Mouse (Mus musculus): ENCODE results near the gene Palm3. TPM values are rescaled to one million over a fixed set of nuclear protein-coding genes. Genes with fewer than 3 reads are reported as not detected.

Gene Palm3
- polyA plus RNA-seq, 1 experiment from 2014 or later: 4.1 TPM

GRCm38 (mm10) chr8:84038015-84038414, 16.7 kb downstream of the Palm3 start:
- H3K4me1 ChIP-seq: peaks cover 11% of the 10 kb centered on the region
- no peak for ATAC-seq (ENCODE audit: low FRiP score)
- H3K27ac ChIP-seq: no peak overlapping the region
- no peaks in the 10 kb centered on the region for H3K36me3 ChIP-seq (replicated peaks)
- no peak overlapping the region for H3K4me3 ChIP-seq (replicated peaks)
- WGBS: 82% methylated on average over 5 of the region's 5 CpGs
- H3K27me3 ChIP-seq: peaks cover 72% of the 10 kb centered on the region
- no peak overlapping the region for H3K4me2 ChIP-seq
- H3K9ac ChIP-seq: no peak overlapping the region
- no peaks in the 10 kb centered on the region for H3K9me3 ChIP-seq

- Histone ChIP-seq H3K27me3 (peaks cover 79% of the 10 kb centered on the region), H3K27ac (no peak overlapping the region), H3K4me1 (peaks cover 15% of the 10 kb centered on the region), H3K36me3 (replicated peaks) (no peaks in the 10 kb centered on the region), H3K4me3 (replicated peaks) (no peak overlapping the region), H3K9ac (no peak overlapping the region), H3K4me2 (no peak overlapping the region), H3K9me3 (no peaks in the 10 kb centered on the region)
- no peak for ATAC-seq (ENCODE audit: low FRiP score)
- 9% methylated on average over 5 of the region's 5 CpGs for WGBS
These were observed 17.8 kb downstream of the Palm3 start for GRCm38 (mm10) chr8:84039050-84039449.

DNA sequence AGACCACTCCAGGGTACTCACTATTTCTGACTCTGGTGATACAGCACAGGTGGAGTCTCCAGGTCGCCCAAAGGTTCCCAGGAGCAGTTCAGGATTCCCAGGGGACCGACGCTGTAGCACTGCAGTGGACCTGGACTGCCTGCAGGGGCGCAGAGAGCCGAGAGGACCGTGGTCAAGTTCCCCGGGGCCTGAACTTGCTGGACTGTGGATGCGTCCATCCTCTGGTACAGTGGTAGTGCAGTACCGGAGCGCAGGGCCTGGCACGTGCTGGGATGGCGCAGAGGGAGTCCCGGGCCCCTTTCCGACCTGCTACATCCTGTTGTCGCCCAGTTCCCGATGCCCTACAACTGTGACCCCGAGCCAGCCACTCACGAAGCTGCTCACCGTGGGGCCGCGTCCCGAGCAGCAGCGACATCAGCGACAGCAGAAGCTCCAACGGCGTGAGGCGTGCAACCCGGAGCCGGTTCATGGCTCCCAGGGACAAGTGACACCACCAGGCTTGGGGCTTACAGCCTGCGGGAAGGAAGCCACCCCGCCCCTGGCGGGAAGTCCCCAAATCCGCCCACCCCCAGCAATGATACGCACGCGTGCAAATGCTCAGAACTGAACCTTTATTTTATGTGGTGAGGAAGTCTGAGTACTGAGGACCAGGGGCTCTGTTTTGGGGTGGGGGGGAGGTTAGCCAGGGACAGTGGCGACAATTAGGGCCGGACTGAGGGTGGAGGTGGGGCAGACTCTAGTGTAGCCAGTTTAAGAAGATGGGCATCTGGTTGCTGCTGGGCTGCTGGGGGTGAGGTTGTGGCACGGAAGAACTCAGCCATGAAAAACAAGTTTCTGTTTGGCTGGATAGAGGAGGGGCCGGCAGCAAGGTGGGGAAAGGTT, 21.0 kb downstream of the Palm3 start, which contains the start of gene Il27ra:
TSS of gene Il27ra (minus strand) at position 524 of the 882 bp plus-strand sequence.
- Histone ChIP-seq H3K4me2 (peak within 1 kb of the TSS; percentile 62), H3K36me3 (replicated peaks) (no peaks in the 10 kb centered on the region), H3K27ac (no peak within 1 kb of the TSS), H3K9ac (0 out of 2 replicates have a peak within 1 kb of the TSS, but pooled peaks have one; percentile 3), H3K4me1 (peaks cover 23% of the 10 kb centered on the region), H3K27me3 (peaks cover 86% of the 10 kb centered on the region), H3K9me3 (no peaks in the 10 kb centered on the region), H3K4me3 (replicated peaks) (peak within 1 kb of the TSS; percentile 37)
- peak; percentile 69 for ATAC-seq (ENCODE audit: low FRiP score)
- 5% methylated on average over 40 of the region's 40 CpGs for WGBS

DNA sequence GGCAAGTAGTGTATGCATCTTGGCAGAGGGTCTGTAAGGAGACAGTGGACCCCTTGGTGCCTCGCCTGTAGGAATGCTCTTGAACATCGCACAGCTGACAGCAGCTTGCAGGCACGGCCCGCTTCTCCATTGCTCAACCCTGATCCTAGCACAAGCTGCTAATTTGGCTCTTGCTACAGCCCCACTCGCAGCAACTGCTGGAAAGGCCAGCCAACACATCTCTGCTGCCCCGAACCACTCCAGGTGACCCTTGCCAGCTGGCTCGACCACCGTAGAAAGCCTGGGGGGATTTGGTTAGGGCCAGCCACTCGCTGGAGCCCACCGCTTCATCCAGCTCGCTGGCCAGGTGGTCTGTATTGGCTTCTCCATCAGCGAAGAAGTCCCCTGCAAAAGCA, 21.7 kb downstream of the Palm3 start:
- ATAC-seq (ENCODE audit: low FRiP score): no peak

DNA sequence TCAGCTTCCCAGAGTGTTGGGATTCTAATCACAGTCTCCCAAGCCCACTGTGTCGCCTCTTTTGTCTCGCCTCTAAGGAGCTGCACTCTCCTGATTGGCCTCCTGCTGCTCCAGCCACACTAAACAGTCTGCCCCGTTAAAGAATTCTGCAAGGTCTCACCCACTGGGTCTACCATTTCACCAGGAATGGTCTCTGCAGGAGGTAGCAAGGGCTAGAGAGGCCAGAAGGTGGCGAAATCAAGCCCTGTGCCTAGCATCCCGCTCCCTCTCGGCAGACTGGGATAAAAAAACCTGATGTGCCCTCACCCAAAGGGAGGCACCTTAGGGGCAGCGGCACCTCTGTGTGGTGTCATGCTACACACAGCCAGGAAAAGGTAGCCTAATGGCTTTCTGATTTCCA, 22.8 kb downstream of the Palm3 start:
- Histone ChIP-seq H3K27me3 (peaks cover 82% of the 10 kb centered on the region), H3K9ac (no peak overlapping the region), H3K27ac (no peak overlapping the region), H3K4me1 (peaks cover 23% of the 10 kb centered on the region), H3K36me3 (replicated peaks) (no peaks in the 10 kb centered on the region), H3K9me3 (no peaks in the 10 kb centered on the region), H3K4me3 (replicated peaks) (no peak overlapping the region), H3K4me2 (0 out of 2 replicates have a peak overlapping the region, but pooled peaks have one; percentile 17)
- ATAC-seq (ENCODE audit: low FRiP score): no peak
- 5% methylated on average over 7 of the region's 7 CpGs for WGBS

More for the DNA sequence above, 21.7 kb downstream of the Palm3 start:
- Histone ChIP-seq H3K4me1 (peaks cover 23% of the 10 kb centered on the region), H3K9ac (no peak overlapping the region), H3K4me3 (replicated peaks) (peak overlapping the region; percentile 37; the same call in 1 of the 2 replicates), H3K36me3 (replicated peaks) (no peaks in the 10 kb centered on the region), H3K4me2 (peak overlapping the region; percentile 62; the same call in 1 of the 2 replicates), H3K9me3 (no peaks in the 10 kb centered on the region), H3K27ac (no peak overlapping the region), H3K27me3 (peaks cover 86% of the 10 kb centered on the region)
- 45% methylated on average over 12 of the region's 12 CpGs for WGBS

- H3K4me1 ChIP-seq: peaks cover 23% of the 10 kb centered on the region
- peaks cover 81% of the 10 kb centered on the region for H3K27me3 ChIP-seq
- no peak for ATAC-seq (ENCODE audit: low FRiP score)
- H3K36me3 ChIP-seq (replicated peaks): no peaks in the 10 kb centered on the region
- H3K9ac ChIP-seq: no peak within 1 kb of the TSS; the same call in 1 of the 2 replicates
- 4% methylated on average over 9 of the region's 9 CpGs for WGBS
- no peaks in the 10 kb centered on the region for H3K9me3 ChIP-seq
- H3K27ac ChIP-seq: no peak within 1 kb of the TSS
- peak within 1 kb of the TSS; percentile 17 for H3K4me2 ChIP-seq
- no peak within 1 kb of the TSS for H3K4me3 ChIP-seq (replicated peaks)
These were observed 23.6 kb downstream of the Palm3 start, which contains the start of gene Rln3 for GRCm38 (mm10) chr8:84044900-84045299. TSS of gene Rln3 (minus strand) at chr8:84045000.

DNA sequence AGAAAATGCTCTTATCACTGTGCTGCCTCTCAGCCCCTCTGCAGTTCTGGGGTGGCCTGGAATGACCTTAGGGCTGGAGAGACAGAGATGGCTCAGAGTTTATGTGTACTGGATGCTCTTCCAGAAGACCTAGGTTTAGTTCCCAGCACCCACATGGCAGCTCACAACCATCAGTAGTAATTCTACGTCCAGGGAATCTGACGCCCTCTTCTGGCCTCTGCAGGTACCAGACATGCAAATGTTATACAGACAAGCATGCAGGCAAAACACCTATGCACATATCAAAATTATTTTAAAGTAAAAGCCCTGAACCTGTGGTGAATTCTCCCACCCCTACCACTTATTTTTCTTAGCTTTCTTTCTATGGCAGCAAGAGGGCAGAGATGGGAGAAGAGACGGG, 25.2 kb downstream of the Palm3 start:
- Histone ChIP-seq H3K4me1 (peaks cover 23% of the 10 kb centered on the region), H3K27me3 (peaks cover 73% of the 10 kb centered on the region), H3K4me3 (replicated peaks) (no peak overlapping the region), H3K27ac (no peak overlapping the region), H3K4me2 (no peak overlapping the region), H3K9me3 (no peaks in the 10 kb centered on the region), H3K36me3 (replicated peaks) (no peaks in the 10 kb centered on the region), H3K9ac (no peak overlapping the region)
- 92% methylated on average over 3 of the region's 3 CpGs for WGBS
- no peak for ATAC-seq (ENCODE audit: low FRiP score)

- H3K4me3 ChIP-seq (replicated peaks): no peak overlapping the region
- WGBS: 79% methylated on average over 5 of the region's 5 CpGs
- H3K27me3 ChIP-seq: peaks cover 56% of the 10 kb centered on the region
- H3K9ac ChIP-seq: no peak overlapping the region
- no peak for ATAC-seq (ENCODE audit: low FRiP score)
- H3K36me3 ChIP-seq (replicated peaks): no peaks in the 10 kb centered on the region
- no peaks in the 10 kb centered on the region for H3K9me3 ChIP-seq
- H3K4me1 ChIP-seq: peaks cover 10% of the 10 kb centered on the region
- H3K4me2 ChIP-seq: no peak overlapping the region
- H3K27ac ChIP-seq: no peak overlapping the region
These were observed 26.9 kb downstream of the Palm3 start for GRCm38 (mm10) chr8:84048171-84048570.

- 82% methylated on average over 3 of the region's 3 CpGs for WGBS
- Histone ChIP-seq H3K27ac (no peak overlapping the region), H3K9ac (no peak overlapping the region), H3K4me2 (no peak overlapping the region), H3K9me3 (0 out of 2 replicates have a peak, but pooled peaks cover 4% of the 10 kb centered on the region), H3K27me3 (peaks cover 18% of the 10 kb centered on the region; the same call in 1 of the 2 replicates), H3K36me3 (replicated peaks) (no peaks in the 10 kb centered on the region), H3K4me1 (no peaks in the 10 kb centered on the region), H3K4me3 (replicated peaks) (no peak overlapping the region)
- ATAC-seq (ENCODE audit: low FRiP score): no peak
These were observed 31.5 kb downstream of the Palm3 start for GRCm38 (mm10) chr8:84052746-84053145.

GRCm38 (mm10) chr8:84053229-84053628, 32.0 kb downstream of the Palm3 start:
- no peaks in the 10 kb centered on the region for H3K4me1 ChIP-seq
- H3K4me3 ChIP-seq (replicated peaks): no peak overlapping the region
- H3K36me3 ChIP-seq (replicated peaks): no peaks in the 10 kb centered on the region
- H3K27me3 ChIP-seq: peaks cover 16% of the 10 kb centered on the region; the same call in 1 of the 2 replicates
- 96% methylated on average over 5 of the region's 5 CpGs for WGBS
- H3K9ac ChIP-seq: no peak overlapping the region
- H3K27ac ChIP-seq: no peak overlapping the region
- no peak overlapping the region for H3K4me2 ChIP-seq
- H3K9me3 ChIP-seq: 0 out of 2 replicates have a peak, but pooled peaks cover 4% of the 10 kb centered on the region
- no peak for ATAC-seq (ENCODE audit: low FRiP score)

- WGBS: 86% methylated on average over 1 of the region's 1 CpGs
These were observed 36.6 kb downstream of the Palm3 start for GRCm38 (mm10) chr8:84057827-84058226.

DNA sequence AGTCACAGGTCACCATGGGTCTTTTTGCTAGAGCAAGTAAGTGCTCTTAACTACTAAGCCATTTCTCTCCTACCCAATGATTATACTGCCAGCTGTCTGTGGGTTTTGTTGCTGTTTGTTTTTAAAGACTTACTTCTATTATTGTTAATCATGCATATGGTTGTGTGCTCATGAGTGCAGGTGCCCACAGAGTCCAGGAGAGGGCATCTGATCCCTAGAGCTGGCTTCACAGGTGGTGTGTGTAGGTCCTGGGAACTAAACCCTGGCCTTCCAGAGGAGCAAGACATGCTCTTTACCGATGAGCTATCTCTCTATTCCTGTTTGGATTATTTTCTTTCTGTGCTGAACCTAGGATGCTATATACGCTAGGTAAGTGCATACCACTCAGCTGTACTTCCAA, 38.0 kb downstream of the Palm3 start:
- WGBS: 94% methylated on average over 2 of the region's 2 CpGs
- Histone ChIP-seq H3K36me3 (replicated peaks) (no peaks in the 10 kb centered on the region), H3K4me3 (replicated peaks) (no peak overlapping the region), H3K4me1 (no peaks in the 10 kb centered on the region), H3K27me3 (no peaks in the 10 kb centered on the region), H3K9me3 (0 out of 2 replicates have a peak, but pooled peaks cover 4% of the 10 kb centered on the region), H3K9ac (no peak overlapping the region), H3K27ac (no peak overlapping the region), H3K4me2 (no peak overlapping the region)
- ATAC-seq (ENCODE audit: low FRiP score): no peak

More at GRCm38 (mm10) chr8:84057827-84058226, 36.6 kb downstream of the Palm3 start:
- H3K4me3 ChIP-seq (replicated peaks): no peak overlapping the region
- ATAC-seq (ENCODE audit: low FRiP score): no peak
- no peaks in the 10 kb centered on the region for H3K4me1 ChIP-seq
- no peak overlapping the region for H3K4me2 ChIP-seq
- no peak overlapping the region for H3K9ac ChIP-seq
- H3K36me3 ChIP-seq (replicated peaks): no peaks in the 10 kb centered on the region
- 0 out of 2 replicates have a peak, but pooled peaks cover 4% of the 10 kb centered on the region for H3K9me3 ChIP-seq
- no peaks in the 10 kb centered on the region for H3K27me3 ChIP-seq
- H3K27ac ChIP-seq: no peak overlapping the region
